Comparison of ENCODE assay signal across 7 mouse cellular contexts in genomic region chr11:59163255-59164236, GRCm38 (mm10). TPM values are rescaled to one million over a fixed set of nuclear protein-coding genes. Genes with fewer than 3 reads are reported as not detected.
DNase-seq lines count a peak whose midpoint lies in the region; ATAC-seq lines count a peak whose summit lies in the region.

Iba57 (minus strand) TSS chr11:59163739.

- peak within 1 kb of the TSS; percentile 81 for H3K4me2 ChIP-seq in intestine, embryonic 16.5 days (ENCODE audit: low read depth, low read length)
- peak within 1 kb of the TSS; percentile 64 for H3K4me2 ChIP-seq in midbrain, embryonic 11.5 days

- intact Hi-C loops in gastrocnemius, postnatal 36 days (cut with DNase I) = no loop called here
- intact Hi-C loops in left cerebral cortex, postnatal 36 days (cut with DNase I) = no loop called here

- H3K4me3 ChIP-seq in intestine, embryonic 16.5 days (ENCODE audit: low read length) = peak within 1 kb of the TSS; percentile 86
- H3K4me3 ChIP-seq in midbrain, embryonic 11.5 days (ENCODE audit: low read depth, low read length) = peak within 1 kb of the TSS; percentile 71

- DNase-seq in adrenal gland, adult 18-20 months (ENCODE audit: low spot score in 2 of 2) = peak; percentile 93 to 94
- peak; percentile 99 for DNase-seq in embryo, embryonic 11 days
- DNase-seq in gastrocnemius, postnatal 36 days = peak; percentile 96 to 97
- DNase-seq in left cerebral cortex, postnatal 36 days (ENCODE audit: low spot score in 2 of 2) = peak; percentile 99 to 100
- DNase-seq in midbrain, embryonic 11.5 days (ENCODE audit: low spot score, missing footprints) = peak; percentile 100
- DNase-seq in skeletal muscle tissue, adult 2 months (ENCODE audit: low read depth, low spot score) = peak; percentile 100

- WGBS in intestine, embryonic 16.5 days = 3% methylated on average over 63 of the region's 68 CpGs
- 3% methylated on average over 68 of the region's 68 CpGs for WGBS in midbrain, embryonic 11.5 days

- H3K9me3 ChIP-seq in intestine, embryonic 16.5 days (ENCODE audit: control insufficient read depth, low read length) = no peaks in the 10 kb centered on the region
- H3K9me3 ChIP-seq in midbrain, embryonic 11.5 days (ENCODE audit: control insufficient read depth, low read length) = no peaks in the 10 kb centered on the region

- H3K27ac ChIP-seq in intestine, embryonic 16.5 days (ENCODE audit: low read length) = peak within 1 kb of the TSS; percentile 99
- peak within 1 kb of the TSS; percentile 85 for H3K27ac ChIP-seq in midbrain, embryonic 11.5 days (ENCODE audit: low read depth, low read length)

- H3K27me3 ChIP-seq in intestine, embryonic 16.5 days (replicated peaks; ENCODE audit: control insufficient read depth, insufficient read depth, low read length) = no peaks in the 10 kb centered on the region
- no peaks in the 10 kb centered on the region for H3K27me3 ChIP-seq in midbrain, embryonic 11.5 days (ENCODE audit: control insufficient read depth, insufficient read depth, low read length)

- H3K36me3 ChIP-seq in intestine, embryonic 16.5 days (ENCODE audit: control insufficient read depth, insufficient read depth, low read length) = no peaks in the 10 kb centered on the region
- no peaks in the 10 kb centered on the region for H3K36me3 ChIP-seq in midbrain, embryonic 11.5 days (ENCODE audit: control insufficient read depth, insufficient read depth, low read length)

- H3K4me1 ChIP-seq in intestine, embryonic 16.5 days (ENCODE audit: control insufficient read depth, insufficient read depth, low read length) = peaks cover 15% of the 10 kb centered on the region
- H3K4me1 ChIP-seq in midbrain, embryonic 11.5 days (ENCODE audit: control insufficient read depth, insufficient read depth, low read length) = peaks cover 8% of the 10 kb centered on the region

- peak; percentile 99 for ATAC-seq in intestine, embryonic 16.5 days
- ATAC-seq in midbrain, embryonic 11.5 days (ENCODE audit: low FRiP score) = peak; percentile 99

- peak within 1 kb of the TSS; percentile 97 for H3K9ac ChIP-seq in intestine, embryonic 16.5 days (ENCODE audit: low read depth, low read length)
- H3K9ac ChIP-seq in midbrain, embryonic 11.5 days (ENCODE audit: low read length) = peak within 1 kb of the TSS; percentile 78

RNA-seq across cellular contexts. Expression of gene Iba57, which starts in this region (rescaled TPM):
- 10 to 100 TPM; 16.3 to 21.7 TPM for total RNA-seq in adrenal gland, adult 18-20 months (2021)
- 10 to 100 TPM in 1 of 2 experiments, 1 to 10 TPM in 1; 7.4 to 10.4 TPM for total RNA-seq in gastrocnemius, postnatal 36 days (2021)
- 7.4 and 7.7 TPM in 2 replicates for polyA plus RNA-seq in intestine, embryonic 16.5 days (2015; fragmentation: Nextera tagmentation; extraction: Ambion mirVana)
- total RNA-seq in left cerebral cortex, postnatal 36 days (2021) = 1 to 10 TPM; 6.8 to 7.8 TPM
- 2.1 and 3.5 TPM in 2 replicates for polyA plus RNA-seq in midbrain, embryonic 11.5 days (2014; fragmentation: Nextera tagmentation; extraction: Ambion mirVana)

Comparison
In these comparisons a context has a peak if more than half of its experiments do, and no peak if none do; other contexts are left out.
1. Peak in every context shown above with its lines: DNase-seq, ATAC-seq, H3K4me3 ChIP-seq and H3K27ac ChIP-seq.